Mouse (Mus musculus) cerebellum, adult 2 months (tissue): ENCODE measurements at regions not wholly inside any gene's neighbourhood (a gene's known extent, or its start where the extent isn't known, plus 50 kb on each side); places are given as distances from the start of the nearest gene placed in this dataset.

ENCODE experiments used
- DNase-seq, 2 experiments: peaks; one replicate each; pipeline ENCODE4 v3.0.0; 2021
- H3K27ac ChIP-seq: fragments of 200-500 bp; 2 replicates; pipeline ENCODE4 v1.5.1; 2012; ENCODE audit warnings: low read length, control low read depth, inconsistent platforms; ENCODE audit not compliant: insufficient read depth
- H3K27me3 ChIP-seq: fragments of 200-500 bp; 2 replicates; pipeline ENCODE4 v1.6.1; 2012; ENCODE audit warnings: inconsistent platforms, mild to moderate bottlenecking, low read length, moderate library complexity; ENCODE audit not compliant: control insufficient read depth, insufficient read depth
- H3K4me1 ChIP-seq: fragments of 200-500 bp; 2 replicates; pipeline ENCODE4 v1.6.1; 2011; ENCODE audit warnings: low read length; ENCODE audit not compliant: control insufficient read depth, insufficient read depth
- H3K4me3 ChIP-seq: fragments of 200-500 bp; replicated peaks from 2 replicates; pipeline ENCODE3; 2011; ENCODE audit warnings: mild to moderate bottlenecking, low read depth, low read length, control low read depth; ENCODE audit not compliant: insufficient read depth
- CTCF ChIP-seq: fragments of 200-500 bp; IDR thresholded peaks from 2 replicates; pipeline ENCODE4 v1.5.1; 2011; ENCODE audit warnings: low read depth, mild to moderate bottlenecking, control low read depth, low read length, moderate library complexity, borderline replicate concordance; ENCODE audit not compliant: insufficient read depth
- POLR2A ChIP-seq: fragments of 200-500 bp; IDR thresholded peaks from 2 replicates; pipeline ENCODE4 v1.6.1; 2011; ENCODE audit warnings: low read length, control low read depth, borderline replicate concordance; ENCODE audit not compliant: insufficient read depth
- WGBS: fragments of 180-500 bp; shearing (Covaris S2); methylation state at CpG from one replicate; pipeline ENCODE4 v1.1.7; 2018; 5-methylcytosine and 5-hydroxymethylcytosine counted together

DNA sequence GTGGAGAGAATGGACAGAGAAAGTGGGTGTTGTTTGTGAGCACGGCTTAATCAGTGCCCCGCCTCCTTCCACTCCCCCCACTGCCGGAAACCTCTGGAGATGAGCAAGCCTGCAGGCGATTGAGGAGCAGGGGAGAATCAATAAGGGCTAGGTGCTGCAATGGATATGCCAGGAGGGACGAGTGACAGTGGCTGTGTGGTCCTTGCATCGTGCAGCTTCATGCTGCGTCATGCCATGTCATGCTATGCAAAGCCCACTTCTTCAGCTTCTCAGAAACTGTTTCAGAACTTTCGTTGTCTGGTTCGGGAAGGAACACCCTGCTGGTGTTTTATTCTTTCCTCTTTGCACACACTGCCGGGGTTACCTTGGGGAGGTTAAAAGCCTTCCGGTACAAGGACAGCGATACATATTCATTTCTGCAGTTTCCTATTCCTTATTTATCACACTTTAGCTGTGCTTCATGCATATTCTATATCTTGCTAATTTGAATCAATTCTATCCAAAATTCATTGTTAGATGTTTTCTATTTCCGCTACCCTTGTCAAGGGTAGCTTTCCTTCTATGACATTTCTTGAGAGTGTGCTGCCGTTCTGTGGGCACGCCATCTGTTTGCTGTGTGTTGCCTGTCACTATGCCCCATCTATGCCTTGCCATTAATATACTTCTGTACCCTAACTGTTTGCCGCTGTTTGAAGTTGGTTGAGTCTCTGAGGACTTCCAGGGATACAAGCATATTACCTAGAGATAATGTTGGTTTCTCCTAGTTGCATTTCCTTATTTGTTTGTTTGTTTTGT, 202.8 kb upstream of the Stt3b start:
- Histone ChIP-seq H3K27ac (no peak overlapping the region), H3K4me1 (no peaks in the 10 kb centered on the region), H3K4me3 (no peak overlapping the region), H3K27me3 (no peaks in the 10 kb centered on the region)
- no peak for TF ChIP-seq POLR2A
- TF ChIP-seq CTCF = no peak
- 56% methylated on average over 16 of the region's 16 CpGs for WGBS
- no peak for DNase-seq

DNA sequence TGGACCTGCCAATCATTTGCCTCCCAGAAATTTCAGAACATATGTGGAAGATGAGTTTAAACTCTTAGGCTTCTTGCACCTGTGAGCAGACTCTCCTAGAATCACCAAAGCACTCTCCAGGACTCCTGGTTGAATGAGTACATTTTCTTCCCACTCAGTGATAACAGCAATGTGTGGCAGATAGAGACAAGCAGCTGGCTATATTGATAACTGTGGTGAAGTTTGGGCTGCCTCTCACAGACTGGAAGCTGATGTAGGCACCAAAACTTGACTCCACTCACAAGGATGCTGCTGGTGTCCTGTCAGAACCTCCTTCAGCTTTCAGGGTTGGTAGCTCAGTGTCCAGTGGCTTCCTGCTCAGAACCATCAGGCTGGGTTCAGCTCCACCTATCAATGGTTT, 207.7 kb upstream of the Stt3b start:
- TF ChIP-seq POLR2A (no peak), CTCF (no peak)

DNA sequence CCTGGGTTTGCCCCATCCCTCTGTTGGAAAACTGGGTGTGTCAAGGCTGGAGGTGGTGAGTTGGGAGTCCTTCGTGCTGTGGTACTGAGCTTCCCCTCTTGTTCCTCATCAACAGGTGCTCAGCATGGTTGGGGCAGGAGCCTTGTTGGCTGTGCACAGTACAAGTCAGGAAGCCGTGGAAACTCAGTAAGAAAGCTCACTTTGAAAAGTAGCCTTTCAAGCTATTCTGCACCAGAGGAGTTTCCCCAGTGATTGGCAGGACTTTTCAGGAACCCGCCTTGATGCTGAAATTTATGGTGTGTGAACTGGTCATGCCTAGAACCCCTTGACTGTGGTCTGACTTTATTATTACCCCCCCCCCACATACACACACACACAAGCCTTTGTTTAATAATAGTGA, 213.9 kb upstream of the Stt3b start:
- TF ChIP-seq CTCF (no peak), POLR2A (no peak)
- H3K4me1 ChIP-seq = no peaks in the 10 kb centered on the region
- H3K27ac ChIP-seq = no peak overlapping the region
- no peak overlapping the region for H3K4me3 ChIP-seq
- DNase-seq = no peak
- 65% methylated on average over 3 of the region's 3 CpGs for WGBS
- no peaks in the 10 kb centered on the region for H3K27me3 ChIP-seq

More for the DNA sequence above, 207.7 kb upstream of the Stt3b start:
- no peaks in the 10 kb centered on the region for H3K27me3 ChIP-seq
- DNase-seq = no peak
- no peak overlapping the region for H3K4me3 ChIP-seq
- H3K27ac ChIP-seq = no peak overlapping the region
- no peaks in the 10 kb centered on the region for H3K4me1 ChIP-seq

DNA sequence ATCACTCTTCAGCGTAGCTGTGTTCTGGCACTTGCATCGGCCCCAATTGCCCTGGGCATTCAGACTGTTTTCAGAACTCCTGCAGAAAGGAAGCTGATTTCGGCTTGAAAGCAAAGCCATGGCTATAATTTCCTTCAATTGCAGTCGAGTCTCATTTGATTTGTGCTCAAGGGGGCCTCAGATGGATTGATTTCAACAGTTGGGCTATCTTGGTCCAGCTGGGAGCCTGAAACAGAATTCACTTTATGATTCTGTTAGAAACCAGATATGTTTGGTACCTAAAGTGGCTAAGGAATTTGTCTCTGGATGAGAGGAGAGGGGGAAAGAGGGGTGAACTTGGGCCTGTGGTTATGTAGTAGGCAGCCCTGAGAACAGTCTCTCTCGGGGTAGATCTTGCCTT, 214.4 kb upstream of the Stt3b start:
- 69% methylated on average over 5 of the region's 5 CpGs for WGBS
- DNase-seq = no peak
- TF ChIP-seq POLR2A (no peak), CTCF (no peak)
- Histone ChIP-seq H3K27me3 (no peaks in the 10 kb centered on the region), H3K4me1 (no peaks in the 10 kb centered on the region), H3K4me3 (no peak overlapping the region), H3K27ac (no peak overlapping the region)

DNA sequence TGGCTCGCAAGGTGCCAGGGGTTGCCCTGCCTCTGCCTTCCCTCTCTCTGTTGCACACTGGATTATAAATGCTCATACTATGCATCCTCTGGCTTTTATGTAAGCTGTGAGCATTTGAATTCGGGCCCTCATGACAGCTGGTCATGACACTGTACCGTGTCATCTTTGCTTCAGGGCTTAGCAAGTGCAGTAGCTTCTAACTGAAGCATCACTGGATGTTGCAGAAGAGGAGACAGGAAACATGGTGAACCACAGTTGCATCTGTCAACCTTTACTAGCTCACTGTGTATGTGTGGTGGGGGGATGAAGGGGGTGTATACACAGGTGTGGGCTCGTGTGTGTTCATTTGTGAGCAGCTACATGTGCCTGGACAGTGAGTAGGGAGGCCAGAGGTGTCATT, 216.1 kb upstream of the Stt3b start:
- H3K27me3 ChIP-seq = no peaks in the 10 kb centered on the region
- TF ChIP-seq CTCF (no peak), POLR2A (no peak)
- no peaks in the 10 kb centered on the region for H3K4me1 ChIP-seq
- WGBS = 93% methylated on average over 4 of the region's 4 CpGs
- no peak overlapping the region for H3K4me3 ChIP-seq
- no peak overlapping the region for H3K27ac ChIP-seq
- no peak for DNase-seq

DNA sequence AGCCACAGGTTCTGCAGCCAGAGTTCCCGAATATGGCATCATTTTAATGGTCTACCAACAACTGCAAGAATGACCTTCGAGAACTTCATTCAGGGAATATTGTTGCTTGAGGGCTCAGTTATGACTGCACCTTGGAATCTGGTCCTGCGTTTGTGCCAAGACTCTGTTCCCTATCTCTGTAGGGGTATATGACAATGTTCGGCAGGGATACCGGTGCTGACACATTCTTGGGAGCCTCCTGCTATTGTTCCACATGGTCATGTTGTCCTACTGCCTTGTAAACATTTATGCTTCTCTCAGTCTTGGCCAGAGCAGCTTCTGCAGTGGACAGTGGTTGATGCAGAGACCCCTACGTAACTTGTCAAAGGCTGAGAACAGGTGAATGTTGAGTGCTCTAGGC, 216.8 kb upstream of the Stt3b start:
- Histone ChIP-seq H3K27ac (no peak overlapping the region), H3K27me3 (no peaks in the 10 kb centered on the region), H3K4me1 (no peaks in the 10 kb centered on the region), H3K4me3 (no peak overlapping the region)
- DNase-seq = no peak
- 55% methylated on average over 6 of the region's 6 CpGs for WGBS
- TF ChIP-seq POLR2A (no peak), CTCF (no peak)

DNA sequence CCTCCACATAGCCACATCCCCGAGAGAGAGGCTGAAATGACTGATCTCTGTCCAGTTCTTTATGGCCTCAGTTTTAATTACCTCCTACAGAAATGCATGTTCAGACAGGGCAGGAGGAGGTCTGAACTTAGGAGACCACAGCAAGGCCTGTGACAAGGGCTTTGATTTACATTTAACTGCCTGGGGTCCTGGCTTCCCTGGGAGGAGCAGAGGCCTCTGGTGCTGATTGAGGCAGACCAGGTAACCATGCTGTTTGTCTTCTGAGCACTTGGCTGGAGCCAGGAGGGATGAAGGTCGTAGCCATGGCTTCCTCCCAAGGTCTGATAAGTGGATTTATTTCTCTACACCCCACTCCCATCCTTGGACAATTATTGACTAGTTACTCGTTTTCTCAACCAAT, 224.0 kb upstream of the Stt3b start:
- no peak for DNase-seq
- no peak overlapping the region for H3K4me3 ChIP-seq
- no peak overlapping the region for H3K27ac ChIP-seq
- TF ChIP-seq CTCF = no peak
- no peak for TF ChIP-seq POLR2A
- WGBS = 48% methylated on average over 3 of the region's 3 CpGs
- H3K27me3 ChIP-seq = no peaks in the 10 kb centered on the region
- no peaks in the 10 kb centered on the region for H3K4me1 ChIP-seq

DNA sequence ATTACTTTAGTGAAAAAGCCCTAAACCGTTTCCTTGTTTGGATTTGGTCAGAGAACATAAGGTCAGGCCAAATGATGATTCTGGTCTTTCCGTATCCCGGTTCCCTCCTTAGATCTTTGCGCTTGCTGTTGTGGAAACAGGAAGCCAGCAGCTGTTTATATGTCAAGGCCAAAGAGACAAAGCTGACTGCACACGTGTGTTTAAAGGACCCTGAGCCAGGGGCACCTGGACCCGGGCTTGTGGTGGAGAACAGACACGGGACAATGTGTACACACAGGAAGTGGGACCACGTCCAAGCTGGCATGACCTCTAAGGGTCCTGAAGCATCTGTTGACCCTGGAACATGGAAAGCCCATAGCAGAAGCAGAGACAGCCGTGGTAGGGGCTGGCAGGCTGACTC, 233.4 kb upstream of the Stt3b start:
- TF ChIP-seq POLR2A (no peak), CTCF (no peak)
- no peaks in the 10 kb centered on the region for H3K4me1 ChIP-seq
- WGBS = 41% methylated on average over 9 of the region's 9 CpGs
- H3K4me3 ChIP-seq = no peak overlapping the region
- no peak for DNase-seq
- H3K27me3 ChIP-seq = no peaks in the 10 kb centered on the region
- H3K27ac ChIP-seq = no peak overlapping the region
